Mouse (Mus musculus) lung, adult 2 months (tissue): ENCODE results near the gene C9orf72.

Experiments
- CTCF ChIP-seq: fragments of 200-500 bp; IDR thresholded peaks from 2 replicates; pipeline ENCODE4 v1.5.1; 2011; ENCODE audit warnings: mild to moderate bottlenecking, low read length, control low read depth; ENCODE audit not compliant: insufficient read depth
- POLR2A ChIP-seq: fragments of 200-500 bp; IDR thresholded peaks from 2 replicates; pipeline ENCODE4 v1.6.1; 2011; ENCODE audit warnings: low read depth, mild to moderate bottlenecking, control low read depth, low read length, borderline replicate concordance; ENCODE audit errors: extremely low read depth

GRCm38 (mm10) chr4:35223376-35223988, 2.5 kb downstream of the C9orf72 start:
- TF ChIP-seq CTCF (no peak), POLR2A (no peak)
